Mouse (Mus musculus) bone marrow macrophage, adult 2 months (primary cell): ENCODE measurements around the gene Thumpd3.

Experiments
- CTCF ChIP-seq: IDR thresholded peaks from 2 replicates; pipeline ENCODE4 v1.5.1; 2012; ENCODE audit warnings: low read depth, mild to moderate bottlenecking, low read length, moderate library complexity
- POLR2A ChIP-seq: IDR thresholded peaks from 2 replicates; pipeline ENCODE4 v1.6.1; 2012; ENCODE audit warnings: mild to moderate bottlenecking, low read depth, low read length, borderline replicate concordance

- TF ChIP-seq CTCF (no peak), POLR2A (no peak)
Measured at GRCm38 (mm10) chr6:113036463-113037175, 9.4 kb upstream of the Thumpd3 start.
